Mouse (Mus musculus) layer of hippocampus, adult 18-20 months (tissue): Measurements from ENCODE around the gene Nhsl2. TPM values are rescaled to one million over a fixed set of nuclear protein-coding genes. Genes with fewer than 3 reads are reported as not detected.
"Not testable (repeated sequence)": the region's sequence is repeated elsewhere in the genome, so short reads cannot be mapped to it uniquely, and the experiment has no call there.

Experiments
- DNase-seq, 2 experiments: peaks; one replicate each; pipeline ENCODE4 v3.0.0; 2022; ENCODE audit warnings: low spot score in 2 of 2
- long read RNA-seq: library from polyadenylated mRNA; stranded (forward); transcript quantifications from one replicate; pipeline ENCODE4 v2.0.0, GENCODE M21; 2021
- total RNA-seq, 2 experiments: library from RNA; stranded (reverse); gene quantifications; 2 replicates each; pipeline ENCODE4 v1.2.3; 2021

Gene Nhsl2
- total RNA-seq = 10 to 100 TPM; 55.1 to 55.3 TPM
- long read RNA-seq, partial matches to known transcripts = 1 of 7 reads
- long read RNA-seq, other reads (novel, unspliced or antisense) = 6 of 7 reads

DNA sequence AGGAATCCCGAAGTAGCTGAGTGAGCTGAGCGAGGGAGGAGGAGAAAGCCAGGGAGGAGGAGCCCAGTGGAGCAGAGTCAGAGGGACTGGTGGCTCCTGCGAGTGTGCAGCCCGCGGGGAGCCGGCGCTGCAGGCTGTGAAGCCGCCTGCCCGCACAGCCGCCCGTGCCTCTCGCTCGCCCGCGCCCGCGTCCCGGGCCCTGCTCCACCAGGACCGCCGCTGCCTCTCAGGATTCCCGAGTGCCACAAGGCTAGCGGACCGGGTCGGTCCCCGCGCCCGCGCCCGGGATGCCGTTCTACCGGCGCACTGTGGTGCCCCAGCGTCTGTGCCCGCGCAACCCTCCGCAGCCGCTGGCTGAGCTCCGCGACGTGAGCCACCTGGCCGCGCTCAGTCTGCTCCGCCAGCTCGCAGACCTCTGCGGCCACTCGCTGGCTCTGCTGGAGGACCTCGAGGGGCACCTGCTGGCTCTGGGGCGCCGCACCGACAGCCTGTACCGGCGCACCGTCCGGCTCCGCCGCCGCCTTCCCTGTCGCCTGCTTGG is at the start of gene Nhsl2:
Gene Nhsl2 (plus strand): TSS at position 105 of the 541 bp plus-strand sequence.
- peak in 1 of 2 experiments; percentile 17 for DNase-seq

DNA sequence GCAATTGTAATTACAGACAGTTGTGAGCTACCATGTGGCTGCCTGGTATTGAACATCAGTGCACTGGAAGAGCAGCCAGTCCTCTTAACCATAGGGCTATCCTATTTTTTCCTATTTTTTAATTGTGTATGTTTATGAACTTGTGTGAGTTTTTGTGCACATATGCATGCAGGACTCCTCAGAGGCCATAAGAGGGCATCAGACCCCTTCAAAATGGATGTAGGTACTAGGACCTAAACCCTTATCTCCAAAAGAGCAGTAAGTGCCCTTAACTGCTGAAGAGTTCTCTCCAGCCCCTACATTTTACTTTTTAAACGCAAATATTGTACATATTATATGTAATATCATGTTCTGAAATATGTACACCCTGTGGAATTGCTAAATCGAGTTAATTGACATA is 43.7 kb upstream of the Nhsl2 start:
- DNase-seq = peak in 1 of 2 experiments; percentile 21

DNA sequence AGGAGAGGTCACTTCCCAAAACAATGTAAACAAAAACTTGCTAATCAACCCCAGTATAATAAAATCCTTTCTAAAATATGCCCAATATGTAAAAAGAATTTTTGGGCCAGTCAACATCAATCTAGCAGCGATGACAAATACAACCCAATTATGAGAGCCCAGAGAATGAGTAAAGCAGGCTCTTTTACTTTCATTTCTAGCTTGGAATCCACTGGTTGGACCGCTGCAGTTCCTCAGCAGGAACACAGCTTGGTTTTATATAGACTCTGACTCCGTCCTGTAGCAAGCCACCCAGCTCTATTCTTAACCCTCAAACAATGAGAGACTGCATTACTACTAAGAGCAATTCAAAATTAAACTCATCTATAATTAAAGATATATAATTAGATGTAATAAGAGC is 37.4 kb upstream of the Nhsl2 start:
- DNase-seq = no peak

DNA sequence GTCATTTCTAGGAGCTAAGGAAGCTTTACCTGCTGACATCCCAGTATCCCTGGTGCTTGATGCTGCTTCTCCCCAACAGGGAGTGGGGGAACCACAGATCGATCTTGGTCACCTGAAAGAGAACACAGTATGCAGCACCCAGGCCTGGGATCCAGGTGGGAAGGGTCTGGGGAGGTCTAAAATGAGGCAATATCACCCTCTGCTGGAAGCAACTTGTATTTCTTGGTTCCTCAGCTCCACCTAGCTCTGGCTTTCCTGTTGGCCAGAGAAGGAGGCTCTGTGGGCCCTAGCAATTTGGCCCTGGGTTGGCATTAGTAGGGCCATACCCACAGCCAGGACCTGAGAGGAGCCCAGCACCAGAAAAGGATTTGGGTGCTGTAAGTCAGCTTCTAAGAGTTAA is 30.0 kb upstream of the Nhsl2 start:
- peak in 1 of 2 experiments; percentile 7 for DNase-seq

DNA sequence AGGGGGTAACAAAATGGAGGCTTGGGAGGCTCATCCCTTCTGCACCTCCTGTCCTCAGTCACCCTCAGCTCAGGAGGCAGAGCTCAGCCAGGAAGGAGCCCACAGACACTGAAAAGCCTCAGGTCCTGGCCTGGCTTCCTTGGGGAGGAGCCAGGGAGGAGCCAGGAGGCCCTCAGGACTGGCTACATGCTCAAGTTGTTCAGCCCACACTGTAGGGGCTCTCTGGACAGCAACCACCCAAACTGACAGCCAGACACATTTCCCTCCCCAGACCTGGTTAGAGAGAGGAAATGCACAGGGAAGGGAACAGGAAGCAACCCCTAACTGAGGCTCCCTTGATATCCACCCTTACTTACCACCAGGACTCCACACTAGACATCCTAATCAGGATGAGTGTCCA is 29.2 kb upstream of the Nhsl2 start:
- DNase-seq = not testable (repeated sequence)

DNA sequence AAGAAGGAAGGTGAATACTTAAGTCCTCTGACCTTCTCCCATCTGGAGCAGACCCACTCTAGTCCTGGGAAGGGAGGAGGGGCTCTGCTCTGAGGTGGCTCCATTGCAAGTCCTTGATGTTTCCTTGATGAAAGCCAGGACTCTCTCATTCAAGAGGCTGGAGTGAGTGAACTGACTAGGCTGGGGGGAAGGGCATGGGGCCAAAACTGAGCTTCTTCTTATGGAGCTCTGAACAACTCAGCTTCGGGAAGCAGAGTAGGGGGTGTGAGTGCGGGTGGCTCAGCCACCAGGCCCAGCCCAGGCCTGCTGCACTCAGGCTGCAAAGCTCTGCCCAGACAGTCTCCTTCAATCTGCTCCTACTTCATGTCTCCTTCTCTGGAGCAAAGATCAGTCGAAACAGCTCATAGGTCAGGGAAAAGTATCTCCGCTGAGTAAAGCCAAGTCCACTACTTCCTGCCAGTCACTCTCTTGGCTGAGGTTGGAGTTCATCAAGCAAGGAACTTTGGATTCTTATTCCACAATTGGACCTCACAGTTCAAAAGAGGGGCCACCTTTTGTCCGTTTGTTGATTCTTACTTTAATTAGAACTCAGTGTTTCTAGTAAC is 1.9 kb upstream of the Nhsl2 start:
- no peak for DNase-seq

DNA sequence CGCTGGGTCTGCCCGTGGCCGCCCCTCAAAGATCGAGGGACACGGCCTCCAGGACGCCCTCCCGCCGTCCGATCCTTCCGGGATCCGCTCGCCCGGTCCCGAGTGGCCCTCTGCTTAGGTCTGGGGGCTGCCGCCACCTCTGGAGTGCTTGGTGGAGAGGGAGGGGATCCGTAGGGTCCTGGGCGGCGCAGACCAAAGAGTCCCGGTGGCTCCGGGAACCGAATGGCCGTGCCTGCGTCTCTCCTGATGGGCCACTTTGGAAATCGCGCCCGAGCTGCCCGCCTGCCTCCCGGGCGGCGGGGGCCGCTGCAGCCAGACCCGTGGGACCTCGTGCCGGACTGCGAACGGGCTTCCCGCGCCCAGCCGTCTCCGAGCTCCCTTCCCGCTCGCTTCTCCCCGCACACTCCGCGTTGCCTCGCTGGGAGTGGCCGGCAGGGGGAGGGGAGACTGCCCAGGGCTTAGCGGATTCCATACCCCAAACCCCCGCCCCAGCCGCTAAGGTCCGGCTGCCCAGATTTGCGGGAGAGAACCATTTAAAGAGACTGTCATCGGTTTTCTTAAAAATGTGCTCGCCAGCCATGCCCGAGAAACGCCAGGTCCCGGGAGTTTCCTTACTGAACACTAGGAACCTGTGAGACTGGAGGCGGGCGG is 841 bp downstream of the Nhsl2 start:
- no peak for DNase-seq

DNA sequence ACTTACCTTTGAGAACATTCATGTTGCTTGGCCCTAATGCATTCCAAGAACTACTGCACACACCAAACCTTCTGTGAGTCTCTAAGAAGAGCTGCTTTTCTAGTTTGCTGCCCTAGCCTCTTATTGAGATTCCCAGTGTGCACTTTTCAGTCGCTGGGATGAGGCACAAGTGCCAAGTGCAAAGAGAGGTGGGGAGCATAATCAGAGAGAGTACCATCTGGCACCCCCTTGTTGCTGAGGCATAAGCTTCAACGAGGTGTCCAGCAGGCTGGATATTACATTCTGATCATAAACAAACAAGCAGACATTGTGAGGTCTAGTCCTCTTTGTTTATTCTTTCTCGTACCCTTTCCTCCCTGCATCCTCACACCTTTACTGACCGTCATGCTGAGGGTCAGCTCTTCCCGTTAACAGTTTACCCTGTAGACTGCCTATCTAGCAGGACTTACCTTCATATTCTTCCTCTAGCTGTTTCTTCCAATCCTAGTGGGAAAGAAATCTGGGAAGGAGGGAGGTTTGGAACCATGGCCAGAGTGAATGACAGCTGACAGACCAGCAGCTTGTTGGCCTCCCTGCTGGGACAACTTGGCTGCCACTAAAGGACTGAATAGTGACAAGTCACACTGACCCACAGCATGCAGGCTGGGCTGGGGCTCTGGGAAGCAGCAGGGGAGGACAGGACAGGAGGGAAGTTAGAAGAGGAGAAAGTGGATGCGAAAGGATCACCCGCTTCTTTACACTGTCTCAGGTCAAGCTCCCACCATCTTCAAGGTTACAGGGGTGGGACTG is 2.6 kb downstream of the Nhsl2 start:
- DNase-seq = no peak

DNA sequence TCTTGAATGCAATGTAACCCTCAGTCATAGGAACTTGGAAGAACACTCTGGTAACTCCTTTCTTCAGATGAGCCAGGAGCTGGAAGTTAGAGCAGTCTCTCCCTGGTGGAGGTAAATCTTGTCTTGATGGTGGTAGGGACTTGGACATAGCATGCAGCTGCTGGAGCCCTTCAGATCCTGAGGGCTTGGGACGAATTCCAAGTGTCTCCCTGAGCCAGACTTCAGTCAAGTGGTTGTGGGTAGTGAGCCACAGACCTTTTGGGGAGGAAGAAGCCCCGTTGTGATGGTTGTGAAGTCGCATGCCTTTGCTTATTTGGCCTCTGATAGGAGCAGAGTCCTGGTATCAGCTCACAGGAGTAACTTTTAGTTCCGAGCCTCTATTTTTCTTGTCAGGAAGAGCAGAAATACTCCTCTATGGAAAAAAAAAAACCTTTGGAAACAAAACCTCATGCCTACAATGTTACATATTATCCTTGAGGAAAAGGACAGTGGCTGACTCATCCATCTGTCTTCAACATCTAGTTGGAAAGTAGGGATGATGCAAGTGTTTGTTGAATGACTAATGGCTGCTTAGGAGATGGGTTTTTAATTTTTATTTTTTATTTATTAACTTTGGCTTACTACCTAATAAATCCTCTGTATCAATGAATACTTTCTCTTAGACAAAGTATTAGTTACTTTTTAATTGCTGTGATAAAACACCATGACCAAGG is 14.6 kb downstream of the Nhsl2 start:
- DNase-seq = no peak

DNA sequence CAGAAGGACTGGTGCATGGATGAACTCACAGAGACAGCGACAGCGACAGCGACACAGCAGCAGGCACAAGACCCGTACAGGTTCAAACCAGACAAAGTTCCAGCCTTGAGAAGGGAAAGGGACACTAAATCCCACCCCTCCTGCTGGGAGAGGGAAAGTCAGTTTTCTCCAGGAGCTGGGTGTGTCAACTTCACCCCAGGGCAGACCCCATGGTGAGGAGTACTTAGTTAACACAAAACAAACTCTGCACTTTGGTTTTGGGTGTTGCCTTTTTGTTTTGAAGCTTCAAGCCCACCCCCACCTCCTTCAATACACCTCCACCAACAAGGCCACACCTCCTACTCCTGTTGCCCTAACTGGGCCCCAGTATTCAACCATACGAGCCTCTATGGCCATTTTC is 15.6 kb downstream of the Nhsl2 start:
- DNase-seq = no peak

DNA sequence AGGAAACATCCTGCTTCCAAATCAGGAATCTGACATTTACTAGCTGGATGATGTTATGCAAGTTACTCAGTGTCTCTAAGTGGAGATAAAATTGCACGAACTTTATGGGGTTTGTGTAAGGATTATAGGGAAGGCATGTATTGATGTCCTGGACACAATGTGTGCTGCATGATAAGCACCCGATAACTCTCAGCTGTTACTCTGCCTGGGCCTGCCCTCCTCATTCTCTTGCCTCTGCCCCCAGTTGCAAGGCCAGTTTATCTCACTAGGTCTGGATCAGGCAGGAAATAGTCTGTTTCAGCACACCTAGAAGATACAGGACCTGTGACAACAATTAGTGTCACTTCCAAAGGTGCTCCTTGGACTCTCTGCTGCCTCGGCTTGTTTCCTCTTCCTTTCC is 25.0 kb downstream of the Nhsl2 start:
- no peak for DNase-seq

DNA sequence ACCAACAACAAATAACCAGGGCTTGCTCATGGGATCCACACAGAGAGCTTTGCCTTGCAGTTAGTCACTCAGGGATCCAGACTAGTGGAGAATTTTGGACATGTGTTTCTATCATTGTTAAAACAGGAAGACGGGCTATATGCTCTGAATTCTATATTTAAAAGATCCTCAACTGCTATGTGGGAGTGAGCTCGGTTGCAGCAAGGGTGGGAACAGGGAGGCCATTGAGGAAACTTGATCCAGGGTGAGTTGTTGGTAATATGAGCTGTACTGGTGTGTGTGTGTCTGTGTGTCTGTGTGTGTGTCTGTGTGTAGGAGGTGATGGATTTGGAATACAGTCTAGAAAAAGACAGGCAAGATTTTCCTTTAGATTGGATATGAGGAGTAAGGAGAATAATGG is 25.7 kb downstream of the Nhsl2 start:
- no peak for DNase-seq

DNA sequence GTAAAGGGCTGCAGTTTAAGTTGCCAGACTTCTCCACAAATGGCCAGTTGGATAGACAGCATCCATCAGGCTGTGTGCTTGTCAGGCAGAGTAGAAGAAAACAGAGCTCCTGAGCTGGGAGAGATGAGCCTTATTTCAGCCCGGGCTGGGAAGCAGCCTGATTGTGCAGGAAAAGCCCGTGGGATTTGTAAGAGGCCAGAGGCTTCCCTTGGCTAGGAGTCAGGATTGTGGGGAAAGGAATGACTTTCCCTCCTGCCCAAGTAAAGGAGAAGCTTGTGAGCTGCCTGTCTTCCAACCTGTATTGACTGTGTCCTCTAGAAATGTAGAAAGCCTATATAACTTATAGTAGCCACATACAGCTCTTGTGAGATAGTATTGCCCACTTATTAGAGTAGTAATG is 27.0 kb downstream of the Nhsl2 start:
- no peak for DNase-seq

DNA sequence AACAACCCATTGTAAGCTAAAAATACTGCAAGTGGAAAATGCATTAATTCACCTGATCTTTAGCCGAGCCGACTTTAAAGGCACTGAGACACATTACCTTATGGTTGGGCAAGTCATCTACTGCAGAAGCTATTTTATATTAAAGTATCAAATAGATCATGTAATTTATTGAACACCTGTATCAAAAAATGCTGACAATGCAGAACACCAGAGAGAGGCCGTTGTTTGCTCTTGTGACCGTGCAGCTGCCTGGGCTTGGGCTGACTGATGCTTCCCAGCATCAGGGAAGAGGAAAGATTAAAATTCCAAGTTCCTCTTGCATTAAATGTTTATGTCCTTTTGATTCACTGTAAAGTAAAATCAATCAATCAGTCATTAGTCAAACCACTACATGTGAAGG is 28.7 kb downstream of the Nhsl2 start:
- DNase-seq = no peak

DNA sequence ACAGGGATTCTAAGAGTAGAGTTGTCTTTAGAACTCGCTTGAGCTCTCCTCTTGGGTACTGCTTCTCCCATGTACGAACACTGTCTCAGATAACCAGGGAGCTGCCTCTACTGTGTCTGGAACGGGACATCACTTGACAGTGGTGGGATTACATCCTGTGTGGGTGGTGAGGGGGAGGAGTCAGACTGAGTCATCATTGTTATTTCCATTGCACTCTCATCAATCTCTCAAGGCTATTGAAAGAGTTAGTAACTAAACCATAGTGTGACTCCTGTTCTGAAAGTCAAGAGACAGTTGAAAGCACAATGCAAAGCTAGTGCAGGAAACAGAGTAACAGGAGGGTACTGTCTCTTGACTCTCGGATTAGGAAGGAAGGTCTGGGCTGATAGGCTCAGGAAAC is 29.4 kb downstream of the Nhsl2 start:
- DNase-seq = no peak

DNA sequence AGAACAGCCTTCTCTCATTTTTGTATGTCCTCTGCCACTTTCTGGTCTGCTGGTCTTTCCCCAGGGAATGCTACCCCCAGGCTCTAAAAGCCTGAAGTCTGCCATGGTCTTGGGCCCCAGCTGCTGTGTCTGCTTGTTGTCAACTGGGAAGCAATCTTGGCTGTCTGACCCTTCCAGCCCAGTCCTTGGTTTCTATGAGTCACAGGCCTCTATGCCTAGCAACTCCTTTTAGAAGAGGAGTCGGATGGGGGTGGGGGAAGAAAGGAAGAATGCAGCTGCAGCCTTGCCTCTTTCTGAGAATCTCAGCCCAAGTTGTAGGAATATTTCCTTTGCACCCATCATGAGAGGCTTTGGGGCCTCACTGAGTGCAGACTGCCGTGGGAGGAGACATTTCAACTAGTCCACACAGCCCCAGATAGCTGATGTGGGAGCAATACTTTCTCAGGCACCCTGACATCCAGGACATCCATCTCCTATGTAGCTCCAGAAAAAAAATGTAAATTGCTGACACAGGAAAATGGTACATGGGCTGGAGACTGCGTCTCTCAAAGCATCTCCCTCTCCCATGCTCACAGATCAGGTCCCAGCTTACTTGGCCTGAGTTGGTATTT is 33.1 kb downstream of the Nhsl2 start:
- no peak for DNase-seq

DNA sequence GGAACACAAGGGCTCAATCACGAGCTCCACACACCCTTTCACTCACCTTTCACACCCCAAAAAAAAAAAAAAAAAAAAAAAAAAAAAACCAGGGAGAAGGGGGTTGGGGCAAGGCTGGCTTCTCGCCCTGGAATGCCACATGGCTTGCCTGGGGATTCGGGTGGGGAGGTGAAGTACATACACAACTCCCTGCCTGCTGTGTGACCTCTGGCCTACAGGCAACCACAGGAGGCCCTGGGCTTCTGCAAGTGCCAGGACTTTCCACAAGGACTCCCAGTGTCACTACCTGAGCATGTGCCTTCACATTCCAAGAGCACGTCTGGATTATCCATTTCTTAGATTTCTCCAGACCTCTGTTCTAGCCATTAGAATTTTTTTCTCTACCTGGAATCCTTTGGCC is 40.2 kb downstream of the Nhsl2 start:
- no peak for DNase-seq

DNA sequence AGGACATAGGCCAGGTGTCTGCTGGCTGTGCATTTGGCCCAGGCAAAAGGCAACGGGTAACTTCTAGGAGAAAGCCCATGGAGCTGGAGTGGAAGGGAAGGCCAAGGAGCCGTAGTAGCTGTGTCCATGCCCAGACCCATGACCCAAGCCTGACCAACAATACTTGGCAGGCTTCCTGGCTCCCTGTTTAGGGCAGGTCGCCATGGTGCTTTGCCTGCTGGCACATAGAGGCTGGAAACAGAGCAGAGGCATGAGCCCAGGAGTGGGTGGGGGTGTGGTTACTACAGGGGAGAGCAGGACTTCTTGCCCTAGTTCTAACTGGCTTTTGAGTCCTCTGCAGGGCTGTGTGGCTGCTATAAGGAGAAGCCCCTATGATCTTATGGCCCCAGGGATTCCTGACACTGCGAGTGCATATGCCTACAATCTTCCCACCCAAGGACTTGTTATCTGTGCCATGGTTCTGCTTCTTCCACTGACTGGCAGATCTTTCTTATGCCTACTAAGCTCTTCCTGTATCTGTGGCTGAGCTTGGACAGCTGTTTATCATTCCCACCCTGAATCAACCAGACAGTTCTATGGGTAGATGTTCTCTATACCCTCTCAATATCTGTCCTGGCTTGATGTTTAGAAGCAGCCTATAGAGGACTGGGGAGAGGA is 40.8 kb downstream of the Nhsl2 start:
- no peak for DNase-seq

DNA sequence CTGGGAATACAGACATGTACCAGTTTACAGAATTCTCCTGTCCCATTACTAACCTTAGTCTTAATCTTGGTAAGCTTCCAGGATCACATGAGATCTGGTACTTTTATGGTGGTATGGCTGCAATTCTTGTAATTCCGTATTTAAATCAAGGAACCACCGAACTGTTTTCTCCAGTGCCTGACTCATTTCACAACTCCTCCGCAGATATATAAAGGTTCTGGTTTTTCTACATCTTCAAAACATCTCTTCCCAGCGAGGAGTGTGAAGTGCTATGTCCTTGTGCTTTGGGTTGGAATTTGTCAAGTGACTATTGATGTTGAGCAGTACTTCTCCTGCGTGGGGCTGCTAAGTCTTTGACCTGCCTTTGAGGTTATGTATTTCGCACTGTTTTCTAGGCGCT is 44.6 kb downstream of the Nhsl2 start:
- no peak for DNase-seq

DNA sequence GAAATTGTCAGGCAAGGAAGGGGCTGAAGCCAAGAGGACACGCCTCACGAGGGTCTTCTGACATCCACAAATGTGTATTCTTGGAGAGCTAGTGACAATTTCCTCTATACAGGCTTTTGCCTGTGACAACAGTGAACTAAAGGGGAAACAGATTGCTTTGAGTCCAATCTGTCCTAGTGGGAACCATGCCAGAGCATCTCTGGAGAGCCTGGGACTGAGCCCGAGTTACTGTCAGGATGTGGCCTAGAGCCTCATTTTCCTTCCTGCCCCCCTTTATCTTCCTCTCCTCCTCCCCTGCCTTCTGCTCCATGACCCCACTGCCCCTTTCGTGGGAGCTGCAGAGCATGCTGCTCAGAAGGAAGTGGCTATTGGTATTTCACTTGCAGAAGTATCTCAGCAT is 49.2 kb downstream of the Nhsl2 start:
- peak in 1 of 2 experiments; percentile 22 for DNase-seq
